Mouse (Mus musculus): ENCODE measurements around the gene Adcy10. TPM values are rescaled to one million over a fixed set of nuclear protein-coding genes. Genes with fewer than 3 reads are reported as not detected.

Gene Adcy10
- polyA plus RNA-seq, 3 experiments from 2014 or later = not detected

DNA sequence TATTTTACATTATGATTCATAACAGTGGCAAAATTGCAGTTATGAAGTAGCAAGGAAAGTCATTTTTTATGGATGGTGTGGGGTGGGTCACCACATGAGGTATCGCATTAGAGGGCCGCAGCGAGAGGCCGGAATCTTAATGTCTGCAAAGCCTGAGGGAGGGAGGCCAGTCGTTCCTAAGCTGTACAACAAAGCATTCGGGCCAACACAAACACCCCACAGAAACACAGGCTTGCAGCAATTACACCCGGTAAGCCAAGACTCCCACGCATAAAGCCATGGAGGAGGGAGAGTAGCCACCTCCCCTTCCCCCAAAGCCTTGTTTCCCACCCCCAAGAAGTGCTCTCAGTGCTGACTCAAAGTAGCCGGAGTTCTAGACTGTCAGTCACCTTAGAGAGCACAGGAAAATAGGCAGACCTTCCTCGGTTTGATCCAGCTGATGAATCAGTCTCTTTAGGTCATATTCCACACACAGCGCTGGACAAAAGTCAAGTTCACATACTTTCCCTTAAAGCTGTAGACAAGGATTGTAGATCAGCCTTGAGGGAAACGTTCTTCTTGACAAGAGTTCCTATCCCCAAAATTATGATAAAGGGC, 51.2 kb downstream of the Adcy10 start:
- no peak for ATAC-seq

DNA sequence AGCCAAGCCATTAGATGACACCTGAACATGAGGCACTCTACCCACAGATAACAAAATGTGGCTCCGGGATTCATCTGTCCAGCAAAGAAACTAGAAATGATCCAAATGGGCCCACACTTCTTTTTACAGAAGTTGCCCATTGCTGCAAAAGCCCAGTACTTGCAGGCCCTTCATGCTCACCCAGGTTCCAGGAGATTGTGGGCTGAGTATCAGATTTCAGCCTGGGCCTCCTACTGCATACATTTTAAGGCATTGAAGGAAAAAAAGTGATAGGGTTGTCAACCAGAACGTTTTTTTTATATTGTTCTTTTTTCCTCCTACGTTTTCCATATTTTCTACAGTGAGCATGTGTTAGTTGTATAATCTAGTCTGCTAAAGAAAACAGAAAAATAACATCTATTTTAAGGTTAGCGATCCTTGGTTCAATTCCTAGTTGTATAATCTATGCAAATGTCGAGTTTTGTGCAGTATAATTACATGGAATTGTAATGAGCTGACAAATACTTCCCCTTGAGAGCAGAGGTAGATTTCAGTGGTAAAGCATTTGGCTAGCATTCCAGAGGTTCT, 52.3 kb downstream of the Adcy10 start:
- ATAC-seq = no peak

DNA sequence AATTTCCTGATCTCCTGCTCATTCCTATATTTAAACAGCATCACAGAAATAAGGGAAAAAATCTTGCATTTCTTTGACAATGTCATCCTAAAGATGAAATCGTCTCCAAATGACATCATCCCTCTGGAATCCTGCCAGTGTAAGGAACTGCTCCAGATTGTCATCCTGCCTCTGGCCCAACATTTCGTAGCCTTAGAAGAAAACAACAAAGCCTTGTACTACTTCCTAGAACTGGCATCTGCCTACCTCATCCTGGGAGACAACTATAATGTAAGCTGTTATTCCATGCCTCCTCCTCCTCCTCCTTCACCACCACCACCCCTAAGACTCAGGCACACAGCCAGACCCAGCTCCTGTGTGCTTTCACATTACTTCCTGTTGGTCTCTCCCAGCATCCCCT, 71.7 kb downstream of the Adcy10 start:
- ATAC-seq = no peak

DNA sequence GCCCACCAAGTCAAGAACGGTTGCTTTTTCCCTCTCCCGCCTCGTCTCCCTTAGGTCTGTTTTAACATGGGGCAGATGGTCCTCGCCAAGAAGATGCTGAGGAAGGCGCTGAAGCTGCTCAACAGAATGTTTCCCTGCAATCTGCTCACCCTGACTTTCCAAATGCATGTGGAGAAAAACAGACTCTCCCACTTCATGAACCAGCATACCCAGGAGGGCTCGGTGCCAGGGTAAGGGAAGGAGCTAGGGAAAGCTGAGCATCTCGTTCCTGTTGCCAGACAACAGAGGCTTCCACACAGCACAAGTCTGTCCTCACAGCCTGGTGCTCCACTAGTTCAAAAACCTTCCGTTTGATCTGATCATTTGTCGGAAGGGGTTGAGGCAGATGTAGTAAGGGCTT, 74.1 kb downstream of the Adcy10 start:
- ATAC-seq = no peak

DNA sequence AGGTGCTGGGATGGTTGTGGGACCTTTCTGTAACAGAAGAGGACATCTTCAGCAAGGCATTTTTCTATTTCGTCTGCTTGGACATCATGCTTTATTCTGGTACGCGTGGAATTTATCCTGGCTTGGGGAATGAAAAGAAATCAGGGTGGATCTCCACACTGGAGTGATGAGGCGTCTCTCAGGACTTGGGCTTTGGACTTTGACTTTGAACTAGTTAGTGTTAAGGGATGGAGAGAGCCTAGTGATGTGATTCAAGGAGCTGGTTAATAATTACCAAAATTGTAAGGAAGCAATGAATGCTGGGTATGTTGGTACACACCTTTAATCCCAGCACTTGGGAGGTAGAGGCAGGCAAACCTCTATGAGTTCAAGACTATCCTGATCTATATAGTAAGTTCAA, 80.3 kb downstream of the Adcy10 start:
- ATAC-seq = no peak

DNA sequence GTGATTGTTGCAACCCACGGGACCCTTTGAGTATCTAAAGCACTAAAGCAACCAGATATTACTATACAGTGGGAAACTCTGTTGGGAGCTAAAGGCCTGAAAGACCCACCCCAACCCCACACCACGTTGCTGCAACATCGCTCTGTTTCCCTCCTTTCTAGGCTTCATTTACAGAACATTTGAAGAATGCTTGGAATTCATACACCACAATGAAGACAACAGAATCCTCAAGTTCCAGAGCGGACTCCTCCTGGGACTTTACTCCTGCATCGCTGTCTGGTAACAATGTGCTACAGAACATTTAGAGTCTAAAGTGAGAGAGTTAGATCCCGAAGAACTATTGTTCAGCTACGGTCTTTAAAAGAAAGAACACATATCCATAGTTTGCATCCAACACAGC, 82.5 kb downstream of the Adcy10 start:
- ATAC-seq = no peak

DNA sequence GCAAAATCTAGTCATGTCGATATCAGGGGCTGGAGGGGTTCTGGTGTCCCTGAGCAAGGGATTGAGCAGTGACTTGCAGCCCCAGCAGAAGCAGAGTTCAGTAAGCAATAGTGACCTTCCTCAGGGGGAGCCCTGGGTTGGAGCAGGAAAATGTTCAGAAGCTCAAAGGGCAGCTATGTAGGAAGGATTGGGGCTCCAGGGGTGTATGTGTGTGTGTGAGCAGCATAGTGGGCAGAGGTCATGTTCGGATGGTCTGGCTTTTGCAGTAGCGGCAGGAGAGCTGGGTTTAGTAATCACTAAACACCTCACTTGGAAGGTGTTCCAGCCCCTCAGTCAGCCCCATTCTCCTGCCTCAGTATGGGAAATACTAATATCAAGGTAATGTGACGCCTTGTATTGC, 91.0 kb downstream of the Adcy10 start:
- no peak for ATAC-seq

DNA sequence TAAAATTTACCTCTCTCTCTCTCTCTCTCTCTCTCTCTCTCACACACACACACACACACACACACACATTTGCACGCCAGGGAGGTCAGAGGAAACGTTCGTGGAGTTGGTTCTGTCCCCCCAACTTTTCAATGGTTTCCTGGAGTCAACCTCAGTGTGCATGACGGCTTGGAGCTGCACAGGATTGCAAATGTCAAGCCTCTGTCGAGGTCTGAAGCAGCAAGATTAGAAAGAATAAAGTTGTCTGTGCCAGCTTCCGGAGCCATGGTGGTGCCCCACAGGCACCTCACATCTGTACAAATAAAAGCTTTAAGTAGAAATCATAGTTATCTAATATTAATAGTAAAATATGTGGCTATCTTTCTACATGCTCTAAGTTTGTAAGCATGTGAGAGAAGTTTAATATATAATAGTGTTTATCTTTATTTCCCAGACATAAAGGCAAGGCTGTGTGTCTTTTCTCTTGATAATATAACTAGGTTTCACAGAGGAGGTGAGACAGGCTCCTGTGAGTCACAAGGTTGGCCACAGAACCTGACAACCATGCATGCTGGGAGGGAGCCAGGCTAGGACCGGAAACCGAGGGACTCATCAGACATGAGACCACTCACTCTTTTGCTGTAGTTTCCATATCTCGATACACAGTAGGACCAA, 91.6 kb downstream of the Adcy10 start:
- no peak for ATAC-seq

DNA sequence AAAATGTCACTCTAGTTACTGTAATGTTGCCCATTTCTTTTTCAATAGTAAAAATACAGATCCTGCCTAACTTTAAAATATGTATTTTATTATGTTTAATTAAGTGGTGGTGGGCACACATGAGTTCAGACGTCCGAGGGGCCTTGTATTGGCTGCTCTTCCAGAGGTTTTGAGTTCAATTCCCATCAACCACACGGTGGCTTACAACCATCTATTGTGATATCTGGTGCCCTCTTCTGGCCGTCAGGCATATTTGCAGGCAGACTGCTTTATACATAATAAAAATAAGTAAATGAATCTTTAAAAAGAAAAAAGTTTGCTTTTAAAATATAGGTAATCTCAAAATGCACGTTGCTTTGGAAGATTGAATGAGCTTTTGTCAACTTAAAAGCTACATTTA, 94.3 kb downstream of the Adcy10 start:
- no peak for ATAC-seq

DNA sequence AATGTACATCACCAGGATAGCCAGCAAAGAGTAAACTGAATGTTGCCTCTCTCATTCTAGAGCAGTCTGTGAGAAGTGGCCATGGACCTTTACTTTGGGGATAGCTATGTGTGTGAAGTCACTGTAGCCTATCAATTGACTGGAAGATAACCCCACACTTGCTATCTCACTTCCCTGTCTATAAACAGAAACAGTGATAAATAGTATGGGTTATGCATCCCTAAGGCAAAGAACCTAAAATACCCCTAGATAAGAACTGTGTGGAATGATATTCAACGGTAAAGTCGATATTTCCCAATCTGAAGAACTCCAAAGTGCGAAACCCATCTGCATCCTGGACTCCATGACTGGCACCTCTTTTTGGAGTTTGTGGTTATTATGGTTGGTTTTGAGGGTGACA, 96.3 kb downstream of the Adcy10 start:
- no peak for ATAC-seq

DNA sequence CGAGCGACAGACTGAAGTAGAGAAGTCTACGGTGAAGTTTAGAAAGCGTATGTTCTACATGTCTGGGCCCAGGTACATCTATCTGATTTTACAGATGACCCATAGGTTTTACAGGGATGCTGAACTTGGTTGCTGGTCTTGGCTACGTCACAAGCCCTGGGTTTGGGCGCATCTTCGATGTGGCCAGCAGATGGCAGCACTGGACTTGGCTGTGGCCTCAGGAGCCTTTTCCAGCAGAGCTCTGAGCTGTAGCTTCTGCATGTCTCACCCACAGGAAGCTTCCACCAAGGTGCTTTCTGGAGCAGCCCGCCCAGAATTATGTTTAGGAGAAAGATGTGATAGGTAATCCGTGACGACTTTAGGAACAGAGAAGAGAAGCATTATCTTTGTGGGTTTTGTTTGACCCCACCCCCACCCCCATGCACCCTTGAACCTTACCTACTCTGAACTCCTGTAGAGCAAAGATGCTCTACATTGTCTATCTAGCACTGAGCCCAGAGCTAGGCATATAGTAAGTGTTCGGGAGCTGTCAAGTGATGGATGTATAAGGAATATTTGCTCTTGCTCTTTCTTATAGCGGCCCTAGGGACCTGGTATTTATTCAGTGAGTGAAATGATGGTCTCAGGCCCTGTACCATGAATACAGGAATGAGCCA, 98.7 kb downstream of the Adcy10 start:
- ATAC-seq = peak; percentile 86

DNA sequence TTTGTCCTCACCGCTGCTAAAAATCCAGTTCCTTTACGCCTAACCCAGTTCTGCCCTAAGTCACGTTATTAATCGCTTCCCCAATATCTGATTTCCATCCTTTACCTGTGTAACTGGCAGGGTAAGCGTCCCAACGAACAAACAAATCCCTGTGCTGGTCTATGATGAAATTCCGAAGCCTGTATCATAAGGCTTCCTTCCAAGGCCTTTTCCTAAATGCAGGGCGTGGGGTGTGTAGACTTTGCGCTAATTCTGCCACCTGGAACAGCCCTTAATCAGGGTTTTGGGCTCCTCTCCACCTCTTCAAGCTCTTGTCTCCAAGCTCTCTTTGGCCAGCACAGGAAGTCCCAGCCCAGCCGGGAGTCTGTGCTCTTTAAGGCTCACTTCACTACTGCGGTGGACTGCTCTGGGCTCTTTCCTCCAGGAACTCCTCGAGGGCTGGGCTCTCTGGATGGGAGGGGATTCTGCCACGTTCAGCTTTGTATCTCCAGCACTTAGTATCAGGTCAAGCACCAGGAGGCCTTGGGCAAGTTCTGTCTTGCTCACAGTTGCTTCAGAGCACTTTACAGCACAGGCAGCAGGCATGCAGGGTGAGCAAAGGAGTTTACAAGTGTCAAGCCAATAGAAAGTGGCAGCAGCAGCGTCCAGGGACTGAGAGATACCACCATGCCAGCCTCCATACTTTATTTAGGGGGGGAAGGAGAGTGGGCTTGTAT, 100.6 kb downstream of the Adcy10 start:
- ATAC-seq = no peak

DNA sequence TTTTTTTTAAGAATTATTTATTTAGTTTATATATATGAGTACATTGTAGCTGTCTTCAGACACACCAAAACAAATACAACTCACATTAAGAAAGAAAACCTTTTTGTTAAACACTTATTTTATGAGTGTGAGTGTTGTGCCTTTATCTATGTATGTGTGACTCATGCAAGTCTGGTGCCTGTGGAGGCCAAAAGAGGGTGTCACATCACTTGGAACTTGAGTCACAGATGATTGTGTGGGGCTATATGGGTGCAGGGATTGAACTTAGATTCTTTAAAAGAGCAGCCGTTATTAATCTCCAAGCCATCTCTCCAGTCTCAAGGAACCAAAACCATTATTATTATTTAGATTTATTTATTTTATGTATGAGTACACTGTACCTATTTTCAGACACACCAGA, 101.4 kb downstream of the Adcy10 start:
- no peak for ATAC-seq

DNA sequence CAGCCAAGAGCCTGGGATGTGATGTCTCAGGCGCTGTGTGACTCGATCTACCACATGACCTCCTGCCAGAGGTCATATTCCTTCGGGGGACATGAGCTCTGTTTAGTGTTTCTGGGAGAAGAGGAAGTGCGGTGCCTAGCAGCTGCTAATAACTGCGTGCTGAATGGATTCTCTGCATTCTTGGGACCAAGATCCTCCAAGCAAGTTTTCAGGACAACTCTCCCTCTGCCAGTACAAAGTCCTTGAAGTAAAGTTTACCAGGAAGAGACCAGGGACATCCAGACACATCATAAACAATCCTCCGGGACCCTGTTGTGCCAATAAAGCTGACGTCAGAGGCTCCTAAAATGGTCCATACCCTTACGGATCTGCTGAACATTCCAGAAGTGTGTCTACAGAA, 102.9 kb downstream of the Adcy10 start:
- ATAC-seq = no peak

DNA sequence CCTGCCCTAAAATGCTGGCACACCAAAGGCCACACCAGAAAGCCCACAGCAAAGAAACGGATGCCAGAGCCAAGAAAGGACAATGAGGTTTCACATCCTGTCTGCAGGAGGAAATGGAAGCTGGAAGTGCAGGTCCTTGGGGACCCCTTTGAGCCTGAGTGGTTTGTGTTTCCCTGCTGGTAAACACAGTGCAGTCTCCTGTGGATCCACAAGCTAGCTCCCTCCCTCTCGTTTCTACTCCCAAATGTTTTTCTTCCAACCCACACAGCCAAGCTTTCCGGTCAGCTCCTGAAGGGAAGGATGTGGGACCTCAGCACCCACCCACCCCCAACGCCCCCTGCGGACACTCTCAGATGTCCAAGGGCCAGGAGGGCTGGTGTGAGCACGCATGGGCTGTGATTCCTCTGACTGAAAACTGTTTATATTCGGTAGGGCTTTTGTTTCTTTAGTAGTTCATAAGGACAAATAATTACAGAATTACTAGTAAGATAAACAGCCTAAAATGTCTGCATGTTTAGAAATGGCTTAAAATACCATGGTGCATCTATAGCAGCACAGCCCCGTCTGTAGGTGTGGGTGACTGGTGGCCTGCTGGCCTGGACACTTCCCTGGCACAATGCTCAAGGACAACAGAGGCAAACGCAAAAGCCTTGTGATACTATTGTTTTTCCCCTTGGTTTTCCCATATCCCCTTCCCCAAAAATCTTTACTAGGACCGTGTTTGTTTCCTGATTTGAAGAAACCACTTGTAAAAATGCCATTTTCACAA, 104.5 kb downstream of the Adcy10 start:
- ATAC-seq = no peak

DNA sequence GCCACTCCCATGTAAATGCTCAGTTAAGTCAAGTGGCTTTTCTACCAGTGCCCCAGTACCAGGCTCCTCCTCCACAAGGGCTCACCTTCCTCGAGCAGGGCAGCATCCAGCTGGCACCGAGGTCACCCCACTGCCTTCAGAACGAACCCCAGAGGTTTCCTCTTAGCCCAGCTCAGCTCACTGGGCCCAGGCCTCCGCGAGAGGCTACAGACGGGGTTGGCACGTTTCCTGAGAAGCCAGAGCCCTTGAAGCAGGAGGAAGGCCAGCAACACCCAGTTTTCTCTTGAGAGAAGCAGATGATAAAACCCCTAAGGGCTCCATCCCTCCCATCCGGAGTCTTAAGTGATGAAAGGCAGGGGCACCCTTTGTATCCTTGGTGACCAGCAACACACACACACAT, 105.8 kb downstream of the Adcy10 start:
- ATAC-seq = no peak

DNA sequence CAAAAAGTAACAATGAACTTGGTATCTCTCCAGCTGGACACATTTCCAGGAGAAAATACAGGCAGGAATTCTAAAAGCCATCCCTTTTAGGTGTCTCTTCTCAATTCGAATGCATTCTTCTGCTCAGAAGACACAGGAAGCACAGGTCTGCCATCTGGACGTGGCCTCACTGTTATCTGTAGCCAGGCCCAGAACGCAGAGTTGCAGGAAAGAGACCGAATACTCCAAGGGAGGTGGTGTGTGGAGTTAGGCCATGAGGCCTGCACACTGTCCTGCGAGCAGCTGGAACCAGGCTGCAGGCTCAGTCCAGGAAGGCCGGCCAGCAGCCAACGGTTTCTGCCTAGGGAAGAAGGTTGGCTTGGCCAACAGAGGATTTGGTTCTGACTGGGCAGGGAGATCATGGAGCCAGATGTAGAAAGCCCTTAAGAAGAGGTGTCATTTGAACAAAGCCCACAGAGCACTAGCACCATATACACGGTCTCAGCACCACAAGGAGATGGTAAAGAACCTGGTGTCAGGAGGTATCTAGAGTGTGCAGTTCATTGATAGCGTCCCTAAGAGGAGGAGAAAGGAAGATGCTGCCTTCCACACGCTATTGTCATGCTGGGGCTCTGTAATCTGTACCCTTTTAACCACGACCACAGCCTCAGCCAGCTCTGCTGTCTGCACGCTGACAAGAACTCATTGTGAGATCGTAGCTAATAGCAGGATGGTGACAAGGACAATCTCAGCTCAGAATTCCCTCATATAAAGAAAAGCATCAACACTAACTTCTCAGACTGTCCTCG, 107.5 kb downstream of the Adcy10 start:
- ATAC-seq = no peak

DNA sequence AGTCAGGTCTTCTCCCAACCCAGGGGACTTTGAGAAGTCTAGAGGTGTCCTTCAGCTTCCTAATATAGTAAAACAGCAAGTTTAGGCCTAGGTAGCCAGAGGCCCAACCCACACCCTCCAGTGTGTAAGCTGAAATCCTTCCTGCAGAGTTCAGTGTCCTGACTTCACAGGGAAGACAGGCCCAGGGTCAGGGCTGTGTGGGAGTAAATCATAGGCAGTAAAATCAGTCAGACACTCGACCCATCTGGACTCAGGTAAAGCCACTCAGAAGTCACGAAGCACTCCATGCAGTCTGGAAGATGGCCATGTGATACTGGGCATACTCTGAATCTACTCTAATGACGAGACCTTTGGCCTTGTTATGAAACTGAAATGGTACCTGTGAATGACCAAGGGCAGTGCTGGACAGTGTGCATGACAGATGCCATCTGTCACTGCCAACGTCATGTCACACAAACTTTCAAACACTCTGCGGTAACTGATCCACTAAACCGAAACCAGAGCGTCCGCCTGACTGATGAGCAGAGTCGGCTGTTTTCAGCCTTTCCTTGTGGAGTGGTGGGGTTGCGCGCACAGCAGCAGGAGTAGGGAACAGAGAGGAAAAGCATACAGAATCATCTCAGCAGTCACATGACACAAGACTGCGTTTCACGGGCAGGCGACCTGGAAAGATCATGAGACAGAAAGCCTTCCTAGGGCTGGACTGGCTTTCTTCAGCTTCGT, 109.9 kb downstream of the Adcy10 start:
- ATAC-seq = no peak

DNA sequence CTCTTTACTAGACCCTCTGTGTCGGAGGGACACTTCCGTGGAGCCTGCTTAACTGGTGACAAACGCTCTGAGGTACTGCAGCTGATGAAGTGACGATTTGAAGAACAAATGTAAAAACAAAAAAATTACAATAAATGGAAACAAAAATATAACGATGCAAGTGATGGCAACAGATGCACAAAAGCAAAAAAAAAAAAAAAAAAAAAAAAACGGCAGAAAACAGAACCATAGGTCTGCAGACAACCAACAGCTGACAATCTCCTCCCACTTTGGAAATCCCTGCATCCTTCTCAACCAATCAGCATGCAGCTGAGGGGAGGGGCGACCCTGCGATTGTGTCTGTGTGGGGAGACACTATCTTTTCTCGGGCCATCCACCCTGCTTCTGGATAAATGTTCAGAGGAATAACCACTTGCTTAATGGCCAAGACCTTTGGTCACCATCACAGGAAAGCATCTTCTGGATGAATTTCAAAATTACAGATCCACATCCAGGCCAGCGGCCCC, 116.8 kb downstream of the Adcy10 start:
- no peak for ATAC-seq

DNA sequence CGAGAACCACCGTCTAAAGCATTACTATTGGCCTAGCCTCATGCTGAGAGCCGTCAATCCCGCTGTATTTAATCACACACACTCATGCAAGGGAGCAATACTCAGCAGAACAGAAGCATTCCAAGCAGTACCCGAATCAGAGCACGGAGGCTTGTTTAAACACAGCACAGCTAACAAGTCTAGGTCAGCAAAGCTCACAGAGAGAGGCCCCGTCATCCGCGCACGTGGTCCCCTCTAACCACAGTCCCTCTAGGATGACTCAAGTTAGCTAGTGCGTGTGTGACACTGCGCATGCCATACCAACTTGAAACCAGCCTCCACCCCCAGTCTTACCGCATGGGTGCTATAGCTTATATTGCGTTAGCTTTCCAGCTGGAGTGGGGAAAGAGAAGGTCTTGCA, 118.2 kb downstream of the Adcy10 start:
- ATAC-seq = no peak

DNA sequence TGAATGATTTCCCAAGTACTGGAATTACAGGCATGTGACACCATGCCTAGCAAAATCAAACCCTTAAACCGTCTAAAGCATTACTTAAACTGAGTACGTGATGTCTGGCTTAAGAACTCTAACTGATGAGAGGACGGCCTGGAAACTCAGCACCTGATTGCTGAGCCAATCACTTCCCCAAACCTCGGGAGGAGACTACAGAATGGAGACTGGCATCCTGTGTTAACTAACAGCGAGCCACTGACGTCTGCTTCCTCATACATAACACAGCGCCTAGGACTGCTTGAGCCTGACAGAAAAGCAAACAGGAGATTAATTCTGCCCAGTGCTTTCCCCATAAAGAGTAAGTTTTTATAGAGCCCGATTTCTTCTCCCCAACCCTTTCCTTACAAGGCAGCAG, 119.2 kb downstream of the Adcy10 start:
- no peak for ATAC-seq
